Mouse (Mus musculus): ENCODE measurements around the gene Hist1h2an. TPM values are rescaled to one million over a fixed set of nuclear protein-coding genes. Genes with fewer than 3 reads are reported as not detected.

The Hist1h2an gene
- 1.5 and 4.1 TPM in 2 replicates for polyA plus RNA-seq (2015; fragmentation: Nextera tagmentation; extraction: Ambion mirVana)

GRCm38 (mm10) chr13:21786899-21787629 lies at the start of gene Hist1h2an, which contains the start of gene Hist1h2bp:
Gene Hist1h2an, minus strand, starts transcription at chr13:21787218.
Gene Hist1h2bp, plus strand, starts transcription at chr13:21787461.

GRCm38 (mm10) chr13:21833461-21833860 lies 46.4 kb upstream of the Hist1h2an start, which contains the start of the genes Hist1h2ap and Hist1h2br:
Gene Hist1h2ap, minus strand, starts transcription at chr13:21833507.
Gene Hist1h2br, plus strand, starts transcription at chr13:21833743.

GRCm38 (mm10) chr13:21831418-21832394 lies 44.7 kb upstream of the Hist1h2an start, which contains the start of gene Hist1h4n:
Gene Hist1h4n, minus strand, starts transcription at chr13:21832196.

GRCm38 (mm10) chr13:21811539-21811938 lies 24.5 kb upstream of the Hist1h2an start, which contains the start of gene Hist1h4m:
Gene Hist1h4m, plus strand, starts transcription at chr13:21811746.

GRCm38 (mm10) chr13:21810073-21810472 lies 23.1 kb upstream of the Hist1h2an start, which contains the start of the genes Hist1h2bq and Hist1h2ao:
Gene Hist1h2bq, minus strand, starts transcription at chr13:21810197.
Gene Hist1h2ao, plus strand, starts transcription at chr13:21810465.

GRCm38 (mm10) chr13:21783255-21783617 lies 3.8 kb downstream of the Hist1h2an start, which contains the start of gene Hist1h3i:
Gene Hist1h3i, minus strand, starts transcription at chr13:21783370.

GRCm38 (mm10) chr13:21779767-21780731 lies 7.0 kb downstream of the Hist1h2an start, which contains the start of gene Hist1h1b:
Gene Hist1h1b, minus strand, starts transcription at chr13:21780625.

GRCm38 (mm10) chr13:21753524-21754285 lies 33.3 kb downstream of the Hist1h2an start, which contains the start of the genes Hist1h2ak and Hist1h2bn:
Gene Hist1h2ak, minus strand, starts transcription at chr13:21753827.
Gene Hist1h2bn, plus strand, starts transcription at chr13:21754123.

GRCm38 (mm10) chr13:21750159-21751017 lies 36.6 kb downstream of the Hist1h2an start, which contains the start of gene Hist1h4k:
Gene Hist1h4k, minus strand, starts transcription at chr13:21750505.

Small RNA genes within 50 kb of the gene (microRNA-seq; reads per million reads assigned to microRNA genes)
- gene Gm19658, result not detected
- gene Gm44346, result not detected
- not detected for gene Gm44454
- not detected for gene Gm44466

Other genes starting within 250 kb of the Hist1h2an start
- gene Olfr1366, start 244.4 kb downstream of the Hist1h2an start, polyA plus RNA-seq (2015; fragmentation: Nextera tagmentation; extraction: Ambion mirVana), result 0.13 TPM in 1 of 2 replicates, not detected in the other
- not detected in 2 replicates for gene Olfr1535, start 227.3 kb downstream of the Hist1h2an start, polyA plus RNA-seq (2015; fragmentation: Nextera tagmentation; extraction: Ambion mirVana)
- not detected in 2 replicates for gene Olfr1364, start 205.5 kb downstream of the Hist1h2an start, polyA plus RNA-seq (2015; fragmentation: Nextera tagmentation; extraction: Ambion mirVana)
- not detected in 2 replicates for gene Olfr1362, start 173.2 kb downstream of the Hist1h2an start, polyA plus RNA-seq (2015; fragmentation: Nextera tagmentation; extraction: Ambion mirVana)
- not detected in 2 replicates for gene Olfr11, start 144.7 kb downstream of the Hist1h2an start, polyA plus RNA-seq (2015; fragmentation: Nextera tagmentation; extraction: Ambion mirVana)
- gene Olfr1361, start 123.8 kb downstream of the Hist1h2an start, polyA plus RNA-seq (2015; fragmentation: Nextera tagmentation; extraction: Ambion mirVana), result not detected in 2 replicates
- gene Olfr1360, start 109.8 kb downstream of the Hist1h2an start, polyA plus RNA-seq (2015; fragmentation: Nextera tagmentation; extraction: Ambion mirVana), result not detected in 2 replicates
- not detected in 2 replicates for gene Olfr1359, start 89.1 kb downstream of the Hist1h2an start, polyA plus RNA-seq (2015; fragmentation: Nextera tagmentation; extraction: Ambion mirVana)
- 1.2 TPM in 1 of 2 replicates, not detected in the other for gene Hist1h2bl, start 71.1 kb downstream of the Hist1h2an start, polyA plus RNA-seq (2015; fragmentation: Nextera tagmentation; extraction: Ambion mirVana)
- gene Hist1h2ai, start 70.8 kb downstream of the Hist1h2an start, polyA plus RNA-seq (2015; fragmentation: Nextera tagmentation; extraction: Ambion mirVana), result 3.3 and 6.2 TPM in 2 replicates
- gene Hist1h3h, start 69.6 kb downstream of the Hist1h2an start, polyA plus RNA-seq (2015; fragmentation: Nextera tagmentation; extraction: Ambion mirVana), result 1.3 and 3.8 TPM in 2 replicates
- 0.61 and 1.5 TPM in 2 replicates for gene Hist1h2bm, start 65.2 kb downstream of the Hist1h2an start, polyA plus RNA-seq (2015; fragmentation: Nextera tagmentation; extraction: Ambion mirVana)
- gene Hist1h4j, start 52.2 kb downstream of the Hist1h2an start, polyA plus RNA-seq (2015; fragmentation: Nextera tagmentation; extraction: Ambion mirVana), result 0.85 and 1.5 TPM in 2 replicates
- 1.3 and 2.3 TPM in 2 replicates for gene Hist1h4k, start 36.7 kb downstream of the Hist1h2an start, polyA plus RNA-seq (2015; fragmentation: Nextera tagmentation; extraction: Ambion mirVana)
- 7.2 and 7.5 TPM in 2 replicates for gene Hist1h2ak, start 33.4 kb downstream of the Hist1h2an start, polyA plus RNA-seq (2015; fragmentation: Nextera tagmentation; extraction: Ambion mirVana)
- gene Hist1h2bn, start 33.1 kb downstream of the Hist1h2an start, polyA plus RNA-seq (2015; fragmentation: Nextera tagmentation; extraction: Ambion mirVana), result 1.3 TPM in 1 of 2 replicates, not detected in the other
- 4.7 and 7.0 TPM in 2 replicates for gene Hist1h1b, start 6.6 kb downstream of the Hist1h2an start, polyA plus RNA-seq (2015; fragmentation: Nextera tagmentation; extraction: Ambion mirVana)
- gene Hist1h3i, start 3.8 kb downstream of the Hist1h2an start, polyA plus RNA-seq (2015; fragmentation: Nextera tagmentation; extraction: Ambion mirVana), result 17.8 and 25.6 TPM in 2 replicates
- gene Hist1h2bp, start 243 bp upstream of the Hist1h2an start, polyA plus RNA-seq (2015; fragmentation: Nextera tagmentation; extraction: Ambion mirVana), result 0.54 TPM in 1 of 2 replicates, not detected in the other
- gene Hist1h2bq, start 23.0 kb upstream of the Hist1h2an start, polyA plus RNA-seq (2015; fragmentation: Nextera tagmentation; extraction: Ambion mirVana), result 3.9 and 5.8 TPM in 2 replicates
- gene Hist1h2ao, start 23.2 kb upstream of the Hist1h2an start, polyA plus RNA-seq (2015; fragmentation: Nextera tagmentation; extraction: Ambion mirVana), result 3.7 TPM in 1 of 2 replicates, not detected in the other
- not detected in 2 replicates for gene Hist1h4m, start 24.5 kb upstream of the Hist1h2an start, polyA plus RNA-seq (2015; fragmentation: Nextera tagmentation; extraction: Ambion mirVana)
- gene Hist1h4n, start 45.0 kb upstream of the Hist1h2an start, polyA plus RNA-seq (2015; fragmentation: Nextera tagmentation; extraction: Ambion mirVana), result 8.8 and 12.8 TPM in 2 replicates
- gene Hist1h2ap, start 46.3 kb upstream of the Hist1h2an start, polyA plus RNA-seq (2015; fragmentation: Nextera tagmentation; extraction: Ambion mirVana), result 721 and 1,071 TPM in 2 replicates
- 3.3 and 6.2 TPM in 2 replicates for gene Hist1h2br, start 46.5 kb upstream of the Hist1h2an start, polyA plus RNA-seq (2015; fragmentation: Nextera tagmentation; extraction: Ambion mirVana)
- gene Zfp184, start 157.9 kb upstream of the Hist1h2an start, polyA plus RNA-seq (2015; fragmentation: Nextera tagmentation; extraction: Ambion mirVana), result 1.1 and 1.2 TPM in 2 replicates
- gene Pom121l2, start 194.0 kb upstream of the Hist1h2an start, polyA plus RNA-seq (2015; fragmentation: Nextera tagmentation; extraction: Ambion mirVana), result 0.17 TPM in 1 of 2 replicates, not detected in the other
- 0.35 and 0.80 TPM in 2 replicates for gene Prss16, start 222.5 kb upstream of the Hist1h2an start, polyA plus RNA-seq (2015; fragmentation: Nextera tagmentation; extraction: Ambion mirVana)
- gene Hist1h2ah, start 248.3 kb upstream of the Hist1h2an start, polyA plus RNA-seq (2015; fragmentation: Nextera tagmentation; extraction: Ambion mirVana), result 2.2 TPM in 1 of 2 replicates, not detected in the other
- gene Hist1h2bk, start 248.7 kb upstream of the Hist1h2an start, polyA plus RNA-seq (2015; fragmentation: Nextera tagmentation; extraction: Ambion mirVana), result 0.92 and 1.3 TPM in 2 replicates

Data from urinary bladder, postnatal 0 days (tissue).